Mouse (Mus musculus): ENCODE results near the gene Olfr812. TPM values are rescaled to one million over a fixed set of nuclear protein-coding genes. Genes with fewer than 3 reads are reported as not detected.
"Not testable (repeated sequence)": the region's sequence is repeated elsewhere in the genome, so short reads cannot be mapped to it uniquely, and the experiment has no call there.

Olfr812 gene
- not detected in 2 replicates for polyA plus RNA-seq (2014; fragmentation: Nextera tagmentation; extraction: Ambion mirVana)

DNA sequence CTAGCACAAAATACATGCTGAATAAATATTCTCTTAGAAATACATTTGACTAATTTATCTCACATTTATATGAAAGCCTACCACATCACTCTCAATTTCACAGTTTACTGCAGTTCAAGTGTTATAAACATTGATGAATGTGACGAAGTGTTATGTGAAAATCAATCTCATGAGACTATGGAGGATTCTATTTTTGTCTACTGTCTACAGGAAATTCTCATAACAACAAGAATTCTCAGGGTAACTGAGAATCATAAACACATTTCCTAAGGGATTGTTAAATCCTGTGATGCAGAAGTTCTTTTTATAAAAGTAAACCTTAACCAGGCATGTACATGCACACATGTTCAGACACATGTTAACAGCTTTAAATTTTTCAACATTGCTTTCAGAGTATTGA lies at the start of gene Olfr812:
Olfr812 (minus strand) TSS at position 101 of the 400 bp plus-strand sequence.
- ATAC-seq (ENCODE audit: low FRiP score) (no peak), DNase-seq (ENCODE audit: low spot score) (no peak)
- Histone ChIP-seq H3K4me1 (replicated peaks; ENCODE audit: control insufficient read depth, insufficient read depth, low read length) (no peaks in the 10 kb centered on the region), H3K27me3 (ENCODE audit: control insufficient read depth, insufficient read depth, low read length) (no peaks in the 10 kb centered on the region), H3K27ac (ENCODE audit: low read depth, low read length) (no peak within 1 kb of the TSS), H3K9ac (ENCODE audit: low read depth, low read length) (no peak within 1 kb of the TSS), H3K4me3 (ENCODE audit: low read depth, low read length) (no peak within 1 kb of the TSS), H3K4me2 (replicated peaks; ENCODE audit: low read depth, low read length) (no peak within 1 kb of the TSS), H3K9me3 (ENCODE audit: control insufficient read depth, low read length) (no peaks in the 10 kb centered on the region), H3K36me3 (ENCODE audit: control insufficient read depth, insufficient read depth, low read length) (no peaks in the 10 kb centered on the region)
- 73% methylated on average over 1 of the region's 1 CpGs for WGBS

GRCm38 (mm10) chr10:129885934-129886333 lies 40.0 kb upstream of the Olfr812 start:
- ATAC-seq (ENCODE audit: low FRiP score): no peak
- Histone ChIP-seq H3K27me3 (ENCODE audit: control insufficient read depth, insufficient read depth, low read length) (no peaks in the 10 kb centered on the region), H3K9me3 (ENCODE audit: control insufficient read depth, low read length) (no peaks in the 10 kb centered on the region), H3K4me1 (replicated peaks; ENCODE audit: control insufficient read depth, insufficient read depth, low read length) (no peaks in the 10 kb centered on the region), H3K4me2 (replicated peaks; ENCODE audit: low read depth, low read length) (no peak overlapping the region), H3K27ac (ENCODE audit: low read depth, low read length) (no peak overlapping the region), H3K36me3 (ENCODE audit: control insufficient read depth, insufficient read depth, low read length) (no peaks in the 10 kb centered on the region), H3K9ac (ENCODE audit: low read depth, low read length) (no peak overlapping the region), H3K4me3 (ENCODE audit: low read depth, low read length) (no peak overlapping the region)
- WGBS: 90% methylated on average over 7 of the region's 7 CpGs
- no peak for DNase-seq (ENCODE audit: low spot score)

- WGBS: 86% methylated on average over 6 of the region's 6 CpGs
Observed at GRCm38 (mm10) chr10:129885496-129885895, 39.6 kb upstream of the Olfr812 start.

DNA sequence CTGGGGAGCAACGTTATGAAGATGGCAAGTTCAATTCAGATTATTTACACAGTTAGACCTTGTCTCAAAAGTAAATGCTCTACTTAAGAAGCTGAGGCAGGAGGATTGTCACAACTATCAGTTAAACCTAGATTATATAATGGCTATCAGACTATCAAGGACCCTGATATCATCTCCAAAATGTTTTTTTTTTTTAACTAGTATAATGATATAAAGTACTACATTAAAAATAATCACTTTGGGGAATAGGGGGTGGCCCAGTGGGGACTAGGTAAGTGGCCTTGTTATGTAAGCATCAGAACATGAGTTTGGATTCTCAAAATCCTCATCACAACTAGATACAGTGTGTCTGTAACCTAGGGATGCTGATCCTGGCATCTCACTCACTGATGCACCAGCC lies 33.9 kb upstream of the Olfr812 start, which contains the start of gene Olfr814:
Olfr814 (minus strand) TSS at position 101 of the 400 bp plus-strand sequence.
- not testable (repeated sequence) for H3K4me2 ChIP-seq (replicated peaks; ENCODE audit: low read depth, low read length); ATAC-seq (ENCODE audit: low FRiP score); H3K27ac ChIP-seq (ENCODE audit: low read depth, low read length); H3K9ac ChIP-seq (ENCODE audit: low read depth, low read length); H3K9me3 ChIP-seq (ENCODE audit: control insufficient read depth, low read length); H3K4me1 ChIP-seq (replicated peaks; ENCODE audit: control insufficient read depth, insufficient read depth, low read length); H3K36me3 ChIP-seq (ENCODE audit: control insufficient read depth, insufficient read depth, low read length); H3K4me3 ChIP-seq (ENCODE audit: low read depth, low read length); DNase-seq (ENCODE audit: low spot score); H3K27me3 ChIP-seq (ENCODE audit: control insufficient read depth, insufficient read depth, low read length)
- no CpG with 5 or more reads among the region's 1 CpGs for WGBS

More at GRCm38 (mm10) chr10:129885496-129885895, 39.6 kb upstream of the Olfr812 start:
- not testable (repeated sequence) for H3K4me2 ChIP-seq (replicated peaks; ENCODE audit: low read depth, low read length); H3K27ac ChIP-seq (ENCODE audit: low read depth, low read length); H3K4me3 ChIP-seq (ENCODE audit: low read depth, low read length); H3K27me3 ChIP-seq (ENCODE audit: control insufficient read depth, insufficient read depth, low read length); H3K36me3 ChIP-seq (ENCODE audit: control insufficient read depth, insufficient read depth, low read length); ATAC-seq (ENCODE audit: low FRiP score); DNase-seq (ENCODE audit: low spot score); H3K4me1 ChIP-seq (replicated peaks; ENCODE audit: control insufficient read depth, insufficient read depth, low read length); H3K9me3 ChIP-seq (ENCODE audit: control insufficient read depth, low read length); H3K9ac ChIP-seq (ENCODE audit: low read depth, low read length)

GRCm38 (mm10) chr10:129855067-129855466 lies 9.2 kb upstream of the Olfr812 start, which contains the start of gene Olfr813:
Gene Olfr813 (plus strand): TSS chr10:129855367.
- DNase-seq (ENCODE audit: low spot score) (no peak), ATAC-seq (ENCODE audit: low FRiP score) (no peak)

DNA sequence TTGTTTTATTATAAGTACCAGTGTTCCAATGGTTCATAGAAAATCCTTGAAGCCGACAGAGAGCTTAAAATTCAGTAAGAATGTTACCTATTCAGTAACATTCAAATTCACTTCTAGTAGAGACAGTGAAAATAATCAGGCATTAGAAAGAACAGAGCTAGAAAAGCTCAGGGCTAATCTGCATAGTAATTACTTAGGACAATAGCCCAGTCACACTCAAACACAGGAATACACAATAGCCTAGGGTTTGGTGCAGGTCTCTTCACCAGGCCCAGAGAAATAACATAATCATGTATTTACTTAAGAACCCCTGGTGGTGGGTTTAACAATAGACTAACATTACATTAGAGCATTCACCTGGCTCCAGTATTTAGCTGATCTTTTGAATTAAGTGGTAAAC lies 1.4 kb upstream of the Olfr812 start:
- Histone ChIP-seq H3K36me3 (ENCODE audit: control insufficient read depth, insufficient read depth, low read length) (no peaks in the 10 kb centered on the region), H3K9me3 (ENCODE audit: control insufficient read depth, low read length) (no peaks in the 10 kb centered on the region), H3K27me3 (ENCODE audit: control insufficient read depth, insufficient read depth, low read length) (no peaks in the 10 kb centered on the region), H3K4me3 (ENCODE audit: low read depth, low read length) (no peak overlapping the region), H3K9ac (ENCODE audit: low read depth, low read length) (no peak overlapping the region), H3K27ac (ENCODE audit: low read depth, low read length) (no peak overlapping the region), H3K4me1 (replicated peaks; ENCODE audit: control insufficient read depth, insufficient read depth, low read length) (no peaks in the 10 kb centered on the region), H3K4me2 (replicated peaks; ENCODE audit: low read depth, low read length) (no peak overlapping the region)
- no peak for DNase-seq (ENCODE audit: low spot score)
- no peak for ATAC-seq (ENCODE audit: low FRiP score)
- WGBS: 70% methylated on average over 1 of the region's 1 CpGs

More at GRCm38 (mm10) chr10:129855067-129855466, 9.2 kb upstream of the Olfr812 start, which contains the start of gene Olfr813:
- Histone ChIP-seq H3K36me3 (ENCODE audit: control insufficient read depth, insufficient read depth, low read length) (no peaks in the 10 kb centered on the region), H3K9me3 (ENCODE audit: control insufficient read depth, low read length) (no peaks in the 10 kb centered on the region), H3K4me2 (replicated peaks; ENCODE audit: low read depth, low read length) (no peak within 1 kb of the TSS), H3K9ac (ENCODE audit: low read depth, low read length) (no peak within 1 kb of the TSS), H3K27ac (ENCODE audit: low read depth, low read length) (no peak within 1 kb of the TSS), H3K27me3 (ENCODE audit: control insufficient read depth, insufficient read depth, low read length) (no peaks in the 10 kb centered on the region), H3K4me3 (ENCODE audit: low read depth, low read length) (no peak within 1 kb of the TSS), H3K4me1 (replicated peaks; ENCODE audit: control insufficient read depth, insufficient read depth, low read length) (no peaks in the 10 kb centered on the region)

DNA sequence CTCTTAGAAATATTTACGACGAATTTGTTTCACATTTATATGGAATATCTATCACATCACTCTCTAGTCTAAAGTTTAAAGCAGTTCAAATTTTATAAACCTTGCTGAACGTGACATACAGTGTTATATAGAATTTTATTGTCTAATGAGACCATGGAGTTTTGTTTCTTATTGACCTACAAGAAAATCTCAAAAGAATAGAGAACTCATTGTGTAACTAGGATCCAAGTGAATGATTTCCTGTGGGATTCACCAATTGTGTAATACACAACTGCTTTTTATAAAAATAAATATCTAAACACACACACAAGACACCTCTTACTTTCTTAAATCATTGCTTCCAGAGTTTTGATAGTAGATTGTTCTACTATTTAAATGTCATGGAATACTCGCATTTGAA lies 41.6 kb downstream of the Olfr812 start, which contains the start of gene Olfr811:
Olfr811 (minus strand) TSS at position 101 of the 400 bp plus-strand sequence.
- no peak within 1 kb of the TSS for H3K9ac ChIP-seq (ENCODE audit: low read depth, low read length)
- no peaks in the 10 kb centered on the region for H3K36me3 ChIP-seq (ENCODE audit: control insufficient read depth, insufficient read depth, low read length)
- H3K9me3 ChIP-seq (ENCODE audit: control insufficient read depth, low read length): no peaks in the 10 kb centered on the region
- no peaks in the 10 kb centered on the region for H3K4me1 ChIP-seq (replicated peaks; ENCODE audit: control insufficient read depth, insufficient read depth, low read length)
- H3K27ac ChIP-seq (ENCODE audit: low read depth, low read length): no peak within 1 kb of the TSS
- no peak within 1 kb of the TSS for H3K4me3 ChIP-seq (ENCODE audit: low read depth, low read length)
- WGBS: 85% methylated on average over 4 of the region's 4 CpGs
- ATAC-seq (ENCODE audit: low FRiP score) (no peak), DNase-seq (ENCODE audit: low spot score) (no peak)
- H3K27me3 ChIP-seq (ENCODE audit: control insufficient read depth, insufficient read depth, low read length): no peaks in the 10 kb centered on the region
- no peak within 1 kb of the TSS for H3K4me2 ChIP-seq (replicated peaks; ENCODE audit: low read depth, low read length)

DNA sequence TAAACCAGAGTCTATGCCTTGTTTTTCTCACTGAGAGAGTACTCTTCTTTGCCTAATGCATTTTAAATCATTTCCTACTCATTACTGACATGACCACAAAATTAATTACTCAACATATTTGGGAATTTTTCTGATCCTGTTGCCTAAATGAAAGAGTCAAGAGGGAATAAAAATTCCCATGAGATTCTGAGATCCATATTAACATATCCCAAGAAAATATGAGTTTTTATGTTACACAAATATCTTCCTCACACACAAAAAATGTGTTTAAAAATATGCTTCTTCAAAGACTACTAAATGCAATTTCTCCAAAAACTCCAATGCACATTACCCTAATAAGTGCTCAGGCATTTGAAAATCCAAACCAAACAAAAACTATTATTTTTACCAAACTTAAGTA lies 51.1 kb downstream of the Olfr812 start, which contains the start of gene Olfr810:
Olfr810 (minus strand) TSS at position 101 of the 400 bp plus-strand sequence.
- no peaks in the 10 kb centered on the region for H3K9me3 ChIP-seq (ENCODE audit: control insufficient read depth, low read length)
- H3K4me2 ChIP-seq (replicated peaks; ENCODE audit: low read depth, low read length): no peak within 1 kb of the TSS
- no peak within 1 kb of the TSS for H3K9ac ChIP-seq (ENCODE audit: low read depth, low read length)
- H3K4me3 ChIP-seq (ENCODE audit: low read depth, low read length): no peak within 1 kb of the TSS
- H3K27me3 ChIP-seq (ENCODE audit: control insufficient read depth, insufficient read depth, low read length): no peaks in the 10 kb centered on the region
- no peak for ATAC-seq (ENCODE audit: low FRiP score)
- no peak within 1 kb of the TSS for H3K27ac ChIP-seq (ENCODE audit: low read depth, low read length)
- no peaks in the 10 kb centered on the region for H3K36me3 ChIP-seq (ENCODE audit: control insufficient read depth, insufficient read depth, low read length)
- no peak for DNase-seq (ENCODE audit: low spot score)
- no peaks in the 10 kb centered on the region for H3K4me1 ChIP-seq (replicated peaks; ENCODE audit: control insufficient read depth, insufficient read depth, low read length)

Measured in hindbrain, embryonic 11.5 days (tissue).